Mouse (Mus musculus) heart, embryonic 15.5 days (tissue): ENCODE data around the gene Tbx2. TPM values are rescaled to one million over a fixed set of nuclear protein-coding genes. Genes with fewer than 3 reads are reported as not detected.

Experiments
- ATAC-seq: fragments of 200-750 bp; cut with Nextera tagmentation; replicated peaks from 2 replicates; pipeline ENCODE4 v1.8.0; 2017; ENCODE audit warnings: low read depth, moderate TSS enrichment; ENCODE audit not compliant: insufficient number of reproducible peaks, insufficient read depth, low FRiP score
- H3K27ac ChIP-seq: fragments of 300-500 bp; sonication (generic); 2 replicates; pipeline ENCODE4 v1.5.1; 2015; ENCODE audit warnings: mild to moderate bottlenecking, inconsistent platforms
- H3K27me3 ChIP-seq: fragments of 300-500 bp; sonication (generic); 2 replicates; pipeline ENCODE4 v1.6.1; 2015; ENCODE audit warnings: inconsistent platforms
- H3K36me3 ChIP-seq: fragments of 300-500 bp; sonication (generic); 2 replicates; pipeline ENCODE4 v1.6.1; 2015; ENCODE audit warnings: mild to moderate bottlenecking, inconsistent platforms
- H3K4me1 ChIP-seq: fragments of 300-500 bp; sonication (generic); replicated peaks from 2 replicates; pipeline ENCODE4 v1.6.1; 2015; ENCODE audit warnings: inconsistent platforms
- H3K4me2 ChIP-seq: fragments of 300-500 bp; sonication (generic); 2 replicates; pipeline ENCODE4 v1.6.1; 2015; ENCODE audit warnings: inconsistent platforms, mild to moderate bottlenecking, moderate library complexity
- H3K4me3 ChIP-seq: fragments of 300-500 bp; sonication (generic); 2 replicates; pipeline ENCODE4 v1.5.1; 2015; ENCODE audit warnings: mild to moderate bottlenecking, inconsistent platforms
- H3K9ac ChIP-seq: fragments of 300-500 bp; sonication (generic); 2 replicates; pipeline ENCODE4 v1.6.1; 2015; ENCODE audit warnings: mild to moderate bottlenecking, inconsistent platforms
- H3K9me3 ChIP-seq: fragments of 300-500 bp; sonication (generic); replicated peaks from 2 replicates; pipeline ENCODE4 v1.6.1; 2016; ENCODE audit warnings: inconsistent platforms
- WGBS: fragments of 180-500 bp; shearing (Covaris S2); methylation state at CpG from one replicate; pipeline ENCODE4 v1.1.7; 2015; ENCODE audit warnings: mixed read lengths; 5-methylcytosine and 5-hydroxymethylcytosine counted together
- polyA plus RNA-seq: library from polyadenylated mRNA; unstranded; fragments of >200 nt; fragmentation: Nextera tagmentation; extraction: Ambion mirVana; gene quantifications from 2 replicates; pipeline ENCODE4 v1.2.1, GENCODE M21; 2015

Gene Tbx2
- polyA plus RNA-seq, 1 experiment from 2014 or later = 2.6 TPM

DNA sequence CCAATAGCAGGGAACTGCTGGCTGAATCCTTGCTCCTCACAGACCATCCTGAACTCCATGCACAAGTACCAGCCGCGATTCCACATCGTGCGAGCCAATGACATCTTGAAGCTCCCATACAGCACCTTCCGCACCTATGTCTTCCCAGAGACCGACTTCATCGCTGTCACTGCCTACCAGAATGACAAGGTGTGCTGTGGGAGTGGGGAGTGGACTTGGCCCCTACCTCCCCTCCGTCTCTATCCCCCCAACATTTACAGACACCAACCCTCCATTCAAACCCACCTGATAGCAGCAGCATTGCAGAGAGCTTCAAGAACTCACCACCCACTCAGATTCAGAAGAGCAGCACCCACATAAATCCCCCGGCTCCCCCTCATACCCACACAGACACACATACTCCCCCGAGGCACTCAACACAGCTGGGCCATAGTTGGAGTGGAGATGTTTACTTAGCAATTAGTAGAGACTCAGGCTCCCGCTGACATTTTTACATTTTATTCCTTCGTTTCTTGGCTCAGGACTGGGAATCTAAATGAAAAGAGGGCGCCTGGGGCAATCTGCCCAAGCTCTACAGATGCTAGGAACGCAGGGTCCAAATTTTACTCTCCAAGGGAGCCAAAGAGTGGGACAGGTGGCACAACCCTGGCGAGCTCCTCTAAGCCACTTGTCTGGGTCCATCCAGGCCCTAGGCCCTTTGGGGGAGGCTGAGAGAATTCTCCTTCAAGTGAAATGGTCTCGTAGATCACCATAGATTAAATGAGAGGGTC lies 3.6 kb downstream of the Tbx2 start:
- ATAC-seq = no peak
- H3K4me2 ChIP-seq = peak overlapping the region; percentile 96; the same call in 1 of the 2 replicates
- H3K27me3 ChIP-seq = peaks cover 95% of the 10 kb centered on the region
- peak overlapping the region; percentile 63 for H3K4me3 ChIP-seq
- H3K9ac ChIP-seq = peak overlapping the region; percentile 14; the same call in 1 of the 2 replicates
- no peaks in the 10 kb centered on the region for H3K9me3 ChIP-seq
- 34% methylated on average over 16 of the region's 16 CpGs for WGBS
- H3K4me1 ChIP-seq = peaks cover 49% of the 10 kb centered on the region
- no peak overlapping the region for H3K27ac ChIP-seq
- H3K36me3 ChIP-seq = no peaks in the 10 kb centered on the region

DNA sequence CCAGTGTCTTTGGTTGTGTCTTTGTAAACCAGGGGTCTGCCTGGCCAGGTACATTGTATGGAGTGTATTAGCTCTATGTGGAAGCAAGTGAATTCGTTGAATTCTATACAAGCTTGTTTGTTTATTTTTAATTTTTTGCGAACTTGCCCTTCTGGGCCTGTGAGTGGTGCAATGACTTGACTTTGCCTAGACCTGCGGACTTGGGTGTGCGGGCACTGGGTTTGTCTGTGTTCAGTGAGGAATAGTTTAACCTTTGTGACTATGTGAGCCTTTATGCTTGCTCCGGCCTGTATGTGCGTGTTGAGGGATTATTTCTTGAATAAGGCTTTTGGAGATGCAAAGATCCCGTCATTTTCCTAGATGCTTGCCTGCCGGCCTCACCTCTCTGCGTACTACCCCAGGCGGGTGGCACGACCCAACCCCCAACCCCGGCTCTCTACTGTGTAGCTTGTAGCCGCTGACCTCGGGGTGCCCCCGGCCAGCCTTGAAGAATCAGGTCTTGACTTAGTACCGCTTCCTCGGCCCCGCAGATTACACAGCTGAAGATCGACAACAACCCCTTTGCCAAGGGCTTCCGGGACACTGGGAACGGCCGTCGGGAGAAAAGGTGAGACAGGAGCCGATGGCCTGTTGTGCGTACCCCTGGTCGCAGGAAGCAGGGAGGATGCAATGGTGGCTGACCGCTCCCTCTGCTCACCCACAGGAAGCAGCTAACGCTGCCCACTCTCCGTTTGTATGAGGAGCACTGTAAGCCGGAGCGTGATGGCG lies 4.4 kb downstream of the Tbx2 start:
- Histone ChIP-seq H3K4me1 (peaks cover 50% of the 10 kb centered on the region), H3K27ac (no peak overlapping the region), H3K4me3 (peak overlapping the region; percentile 63), H3K27me3 (peaks cover 97% of the 10 kb centered on the region), H3K4me2 (peak overlapping the region; percentile 96), H3K9me3 (no peaks in the 10 kb centered on the region), H3K36me3 (no peaks in the 10 kb centered on the region), H3K9ac (peak overlapping the region; percentile 42)
- no peak for ATAC-seq
- WGBS = 17% methylated on average over 32 of the region's 32 CpGs

DNA sequence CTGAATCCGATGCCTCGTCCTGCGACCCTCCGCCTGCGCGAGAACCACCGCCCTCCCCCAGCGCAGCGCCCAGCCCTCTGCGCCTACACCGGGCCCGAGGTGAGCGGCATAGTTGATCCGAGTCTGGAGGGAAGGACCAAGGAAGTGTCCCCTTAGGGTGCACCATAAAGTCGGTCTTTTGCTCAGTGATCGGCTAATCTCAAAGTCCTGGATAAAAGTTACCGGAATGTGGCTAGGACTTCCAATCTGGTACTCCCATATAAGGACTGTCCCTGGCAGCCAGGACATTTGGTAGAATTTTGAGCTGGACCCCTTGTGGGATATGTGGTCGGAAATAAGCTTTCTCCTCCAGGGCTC lies 4.9 kb downstream of the Tbx2 start:
- peak overlapping the region; percentile 59 for H3K4me2 ChIP-seq
- ATAC-seq = no peak
- H3K9me3 ChIP-seq = no peaks in the 10 kb centered on the region
- H3K36me3 ChIP-seq = no peaks in the 10 kb centered on the region
- peaks cover 46% of the 10 kb centered on the region for H3K4me1 ChIP-seq
- no peak overlapping the region; the same call in 1 of the 2 replicates for H3K27ac ChIP-seq
- peaks cover 93% of the 10 kb centered on the region for H3K27me3 ChIP-seq
- H3K4me3 ChIP-seq = peak overlapping the region; percentile 63
- H3K9ac ChIP-seq = peak overlapping the region; percentile 42; the same call in 1 of the 2 replicates
- WGBS = 8% methylated on average over 18 of the region's 18 CpGs

DNA sequence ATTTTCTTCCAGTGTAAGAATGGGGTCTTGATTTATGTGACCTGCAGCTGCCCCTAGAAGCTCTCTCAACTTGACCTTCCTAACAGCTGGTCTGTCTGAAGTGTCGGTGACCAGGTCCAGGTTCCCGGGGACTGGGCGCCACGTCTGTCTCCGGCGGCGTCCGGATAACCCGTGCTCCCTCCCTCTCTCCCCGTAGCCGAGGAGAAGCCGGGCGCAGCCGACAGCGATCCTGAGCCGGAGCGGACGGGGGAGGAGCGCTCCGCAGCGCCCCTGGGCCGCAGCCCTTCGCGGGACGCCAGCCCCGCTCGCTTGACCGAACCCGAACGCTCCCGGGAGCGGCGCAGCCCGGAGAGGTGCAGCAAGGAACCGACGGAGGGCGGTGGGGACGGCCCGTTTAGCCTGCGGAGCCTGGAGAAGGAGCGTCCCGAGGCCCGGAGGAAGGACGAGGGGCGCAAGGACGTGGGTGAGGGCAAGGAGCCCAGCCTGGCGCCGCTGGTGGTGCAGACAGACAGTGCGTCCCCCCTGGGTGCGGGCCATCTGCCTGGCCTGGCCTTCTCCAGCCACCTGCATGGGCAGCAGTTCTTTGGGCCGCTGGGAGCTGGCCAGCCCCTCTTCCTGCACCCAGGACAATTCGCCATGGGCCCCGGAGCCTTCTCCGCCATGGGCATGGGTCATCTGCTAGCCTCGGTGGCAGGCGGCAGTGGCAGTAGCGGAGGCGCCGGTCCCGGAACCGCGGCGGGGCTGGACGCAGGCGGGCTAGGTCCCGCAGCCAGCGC lies 5.5 kb downstream of the Tbx2 start:
- H3K4me1 ChIP-seq = peaks cover 46% of the 10 kb centered on the region
- H3K9ac ChIP-seq = peak overlapping the region; percentile 42
- H3K9me3 ChIP-seq = no peaks in the 10 kb centered on the region
- H3K4me2 ChIP-seq = peak overlapping the region; percentile 59
- H3K4me3 ChIP-seq = peak overlapping the region; percentile 63
- peaks cover 93% of the 10 kb centered on the region for H3K27me3 ChIP-seq
- no peak for ATAC-seq
- H3K36me3 ChIP-seq = no peaks in the 10 kb centered on the region
- WGBS = 5% methylated on average over 67 of the region's 67 CpGs
- H3K27ac ChIP-seq = peak overlapping the region; percentile 15; the same call in 1 of the 2 replicates

DNA sequence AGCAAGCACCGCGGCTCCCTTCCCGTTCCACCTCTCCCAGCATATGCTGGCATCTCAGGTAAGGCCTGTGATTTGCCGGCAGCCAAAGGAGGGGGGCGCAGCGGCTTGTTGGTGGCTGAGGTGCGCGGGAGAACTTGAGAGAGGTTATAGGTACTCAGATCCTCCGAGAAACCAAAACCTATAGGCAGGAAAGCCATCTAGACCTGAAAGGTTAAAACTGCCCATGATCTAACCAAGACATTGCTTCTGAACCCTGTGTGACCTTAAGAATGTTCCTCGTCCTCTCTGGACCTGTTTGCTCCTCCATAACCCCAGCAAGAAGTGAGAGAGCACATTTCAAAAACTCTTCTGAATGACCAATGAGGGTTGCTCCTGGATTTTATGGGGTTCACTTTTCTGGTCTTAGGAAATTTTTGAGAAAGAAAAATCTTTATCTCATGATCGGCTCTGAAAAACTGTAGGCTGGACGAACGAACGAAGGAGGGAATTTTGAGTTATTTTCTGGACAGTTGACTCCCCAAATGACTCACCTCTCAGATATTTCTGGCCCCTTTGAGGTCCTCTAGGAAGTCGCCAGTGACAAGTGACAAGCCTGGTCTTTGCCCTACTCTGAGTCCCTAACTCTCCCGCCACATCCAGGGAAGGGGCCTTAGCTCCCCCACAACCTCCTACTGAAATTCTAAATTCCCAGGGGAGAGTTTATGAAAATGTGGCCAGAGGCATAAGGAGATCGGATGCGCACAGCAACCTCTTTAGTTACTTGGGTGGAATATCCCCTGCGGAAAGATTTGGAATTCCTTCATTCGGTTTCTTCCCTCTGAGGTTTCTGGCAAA lies 6.3 kb downstream of the Tbx2 start:
- H3K4me1 ChIP-seq = peaks cover 48% of the 10 kb centered on the region
- H3K4me3 ChIP-seq = peak overlapping the region; percentile 63
- H3K27me3 ChIP-seq = peaks cover 94% of the 10 kb centered on the region
- H3K9me3 ChIP-seq = no peaks in the 10 kb centered on the region
- no peaks in the 10 kb centered on the region for H3K36me3 ChIP-seq
- H3K4me2 ChIP-seq = peak overlapping the region; percentile 59
- H3K9ac ChIP-seq = peak overlapping the region; percentile 42
- 0 out of 2 replicates have a peak overlapping the region, but pooled peaks have one; percentile 15 for H3K27ac ChIP-seq
- WGBS = 25% methylated on average over 20 of the region's 20 CpGs
- ATAC-seq = no peak

DNA sequence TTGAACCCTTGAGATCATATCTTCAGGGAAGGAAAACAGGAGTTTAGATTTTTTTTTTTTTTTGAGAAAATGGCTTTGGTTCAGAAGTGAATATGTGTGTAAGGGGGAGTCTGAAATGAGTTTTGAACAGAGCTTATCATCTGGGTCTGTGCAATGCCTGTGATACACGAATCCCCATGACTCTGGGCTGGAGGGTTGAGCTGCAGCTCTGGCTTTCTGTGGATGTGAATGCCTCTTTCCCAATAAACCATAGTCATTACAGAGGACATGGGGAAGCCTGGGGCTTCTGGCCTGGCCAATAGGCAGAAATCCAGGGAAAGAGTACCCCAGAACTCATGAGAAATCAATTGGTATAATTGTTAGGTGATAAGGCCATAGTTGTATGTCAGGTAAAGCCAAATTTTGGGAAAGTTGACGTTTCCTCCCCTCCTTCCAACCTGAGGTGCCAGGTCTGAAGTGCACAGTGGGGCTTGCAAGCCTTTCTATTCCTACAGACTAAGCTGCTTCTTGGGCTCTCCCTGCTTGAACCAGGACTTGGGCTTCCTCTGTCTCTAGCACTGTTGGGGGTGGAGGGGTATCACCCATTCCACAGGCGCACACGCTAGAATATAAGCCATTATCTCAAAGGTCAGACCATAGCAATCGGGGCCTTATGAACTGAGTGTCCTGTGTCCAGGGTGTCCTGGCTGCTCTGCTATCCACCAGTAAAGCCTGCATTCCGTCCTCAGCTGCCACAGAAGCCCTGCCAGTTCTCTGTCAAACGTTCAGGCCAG lies 7.1 kb downstream of the Tbx2 start:
- H3K9ac ChIP-seq = no peak overlapping the region
- no peaks in the 10 kb centered on the region for H3K9me3 ChIP-seq
- 38% methylated on average over 7 of the region's 7 CpGs for WGBS
- no peak for ATAC-seq
- peak overlapping the region; percentile 0; the same call in 1 of the 2 replicates for H3K27ac ChIP-seq
- peaks cover 53% of the 10 kb centered on the region for H3K4me1 ChIP-seq
- H3K4me2 ChIP-seq = peak overlapping the region; percentile 51; the same call in 1 of the 2 replicates
- H3K36me3 ChIP-seq = no peaks in the 10 kb centered on the region
- H3K4me3 ChIP-seq = peak overlapping the region; percentile 64; the same call in 1 of the 2 replicates
- H3K27me3 ChIP-seq = peaks cover 86% of the 10 kb centered on the region

DNA sequence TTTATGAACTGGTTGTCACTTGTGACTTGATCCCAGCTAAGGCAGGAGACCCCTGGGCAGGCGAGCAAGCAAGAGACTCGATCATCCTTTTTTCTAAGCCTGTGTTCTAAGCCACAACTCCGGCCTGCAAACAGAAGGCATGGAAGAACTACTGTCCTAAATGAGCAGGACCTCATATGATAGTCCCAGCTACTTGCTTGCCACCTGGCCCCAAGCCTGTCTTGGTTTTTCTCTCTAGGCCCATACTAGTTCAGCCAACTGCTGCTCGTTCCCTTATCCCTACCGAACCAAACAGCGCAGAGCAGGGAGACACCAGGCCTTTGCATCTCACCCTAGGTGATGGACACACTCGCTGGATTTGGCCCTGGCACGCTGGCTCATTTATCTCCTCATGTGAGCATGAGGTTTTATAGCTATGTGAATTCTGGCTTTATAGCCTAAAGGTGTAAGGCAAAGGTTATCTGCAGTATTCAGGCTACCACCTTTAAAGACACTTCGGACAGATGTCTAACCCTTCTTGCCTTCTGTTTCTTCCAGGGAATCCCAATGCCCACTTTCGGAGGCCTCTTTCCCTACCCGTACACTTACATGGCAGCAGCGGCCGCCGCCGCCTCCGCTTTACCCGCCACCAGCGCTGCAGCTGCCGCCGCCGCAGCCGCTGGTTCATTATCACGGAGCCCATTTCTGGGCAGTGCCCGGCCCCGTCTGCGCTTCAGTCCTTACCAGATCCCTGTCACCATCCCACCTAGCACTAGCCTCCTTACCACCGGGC lies 7.9 kb downstream of the Tbx2 start:
- peaks cover 57% of the 10 kb centered on the region for H3K4me1 ChIP-seq
- peak overlapping the region; percentile 51 for H3K4me2 ChIP-seq
- ATAC-seq = no peak
- peaks cover 84% of the 10 kb centered on the region for H3K27me3 ChIP-seq
- peak overlapping the region; percentile 0; the same call in 1 of the 2 replicates for H3K27ac ChIP-seq
- H3K9me3 ChIP-seq = no peaks in the 10 kb centered on the region
- no peaks in the 10 kb centered on the region for H3K36me3 ChIP-seq
- whole genome bisulfite sequencing = 25% methylated on average over 27 of the region's 27 CpGs
- H3K4me3 ChIP-seq = peak overlapping the region; percentile 64
- H3K9ac ChIP-seq = peak overlapping the region; percentile 39; the same call in 1 of the 2 replicates

DNA sequence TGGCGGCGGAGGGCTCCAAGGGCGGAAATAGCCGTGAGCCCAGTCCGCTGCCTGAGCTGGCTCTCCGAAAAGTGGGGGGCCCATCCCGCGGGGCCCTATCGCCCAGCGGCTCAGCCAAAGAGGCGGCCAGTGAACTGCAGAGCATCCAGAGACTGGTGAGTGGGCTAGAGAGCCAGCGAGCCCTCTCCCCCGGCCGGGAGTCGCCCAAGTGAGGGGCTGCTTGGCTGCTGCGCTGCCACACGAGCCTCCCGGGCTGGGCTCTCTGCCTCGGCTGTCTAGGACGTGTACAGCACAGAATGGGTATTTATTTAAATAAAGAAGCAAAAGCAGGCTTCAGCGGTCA lies 8.4 kb downstream of the Tbx2 start:
- H3K27ac ChIP-seq = 0 out of 2 replicates have a peak overlapping the region, but pooled peaks have one; percentile 6
- peak overlapping the region; percentile 51 for H3K4me2 ChIP-seq
- no peaks in the 10 kb centered on the region for H3K36me3 ChIP-seq
- peaks cover 57% of the 10 kb centered on the region for H3K4me1 ChIP-seq
- H3K4me3 ChIP-seq = peak overlapping the region; percentile 64
- no peaks in the 10 kb centered on the region for H3K9me3 ChIP-seq
- 24% methylated on average over 21 of the region's 21 CpGs for WGBS
- H3K9ac ChIP-seq = peak overlapping the region; percentile 39; the same call in 1 of the 2 replicates
- peaks cover 83% of the 10 kb centered on the region for H3K27me3 ChIP-seq
- ATAC-seq = no peak

DNA sequence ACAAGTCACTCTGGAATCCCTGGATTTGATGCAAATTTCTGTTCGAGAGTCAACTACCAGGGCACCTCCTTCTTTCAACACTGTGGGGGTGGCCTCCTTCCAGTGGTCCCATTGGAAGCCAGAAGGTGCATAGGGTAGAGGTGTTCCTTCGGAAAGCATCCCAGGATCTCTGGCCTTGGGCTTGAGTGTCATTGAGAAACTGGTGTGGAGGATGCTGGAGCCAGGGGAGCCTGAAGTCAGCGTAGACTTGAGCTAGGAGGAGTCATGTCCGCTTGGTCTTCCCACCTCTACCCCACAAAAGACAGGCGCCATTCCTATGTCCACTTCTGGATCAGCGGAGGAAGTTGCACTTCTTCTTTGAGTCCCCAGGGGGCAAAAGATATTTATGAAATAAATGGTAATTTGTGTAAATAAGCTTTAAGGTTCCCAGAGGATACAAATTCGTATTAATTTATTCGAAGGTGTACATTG lies 8.9 kb downstream of the Tbx2 start:
- peak overlapping the region; percentile 6; the same call in 1 of the 2 replicates for H3K27ac ChIP-seq
- H3K9ac ChIP-seq = peak overlapping the region; percentile 39; the same call in 1 of the 2 replicates
- peak overlapping the region; percentile 94; the same call in 1 of the 2 replicates for H3K4me2 ChIP-seq
- no peaks in the 10 kb centered on the region for H3K9me3 ChIP-seq
- peaks cover 57% of the 10 kb centered on the region for H3K4me1 ChIP-seq
- peaks cover 83% of the 10 kb centered on the region for H3K27me3 ChIP-seq
- ATAC-seq = no peak
- H3K4me3 ChIP-seq = peak overlapping the region; percentile 64
- WGBS = 31% methylated on average over 8 of the region's 8 CpGs
- H3K36me3 ChIP-seq = no peaks in the 10 kb centered on the region
